Mouse (Mus musculus): ENCODE results near the gene Ldb3. TPM values are rescaled to one million over a fixed set of nuclear protein-coding genes. Genes with fewer than 3 reads are reported as not detected.

Gene Ldb3
- polyA plus RNA-seq, 1 experiment from 2014 or later, result 0.79 TPM

DNA sequence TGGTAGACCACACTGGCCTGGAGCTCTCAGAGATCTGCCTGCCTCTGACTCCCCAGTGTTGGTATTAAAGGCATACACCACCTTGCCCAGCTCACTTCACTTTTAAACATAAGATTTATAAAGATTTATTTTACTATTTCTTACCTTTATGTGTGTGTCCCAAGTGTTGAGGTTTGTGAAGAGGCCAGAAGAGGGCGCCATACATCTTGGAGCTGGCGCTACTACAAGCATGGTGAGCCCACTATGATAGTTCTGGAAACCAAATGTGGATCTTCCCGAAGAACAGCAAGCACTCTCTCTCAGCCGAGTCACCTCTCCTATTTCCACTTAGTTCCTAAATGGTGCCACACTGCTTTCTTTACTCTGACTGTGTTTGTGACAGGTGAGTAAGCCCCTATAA, 23.7 kb upstream of the Ldb3 start:
- Histone ChIP-seq H3K4me2 (no peak overlapping the region), H3K9me3 (ENCODE audit: low read depth, low read length) (no peaks in the 10 kb centered on the region), H3K4me1 (ENCODE audit: insufficient read depth) (0 out of 2 replicates have a peak, but pooled peaks cover 4% of the 10 kb centered on the region), H3K27ac (ENCODE audit: low read depth) (no peak overlapping the region), H3K4me3 (ENCODE audit: low read depth, low read length) (no peak overlapping the region), H3K27me3 (ENCODE audit: insufficient read depth, low read length) (peaks cover 18% of the 10 kb centered on the region; the same call in 1 of the 2 replicates), H3K9ac (no peak overlapping the region), H3K36me3 (ENCODE audit: insufficient read depth) (no peaks in the 10 kb centered on the region)
- TF ChIP-seq CTCF (IDR thresholded peaks at IDR 0.05; ENCODE audit: low read depth), result peak; percentile 43
- DNase-seq (peak; percentile 48), ATAC-seq (ENCODE audit: insufficient read depth) (no peak)
- WGBS, result 41% methylated on average over 4 of the region's 4 CpGs

DNA sequence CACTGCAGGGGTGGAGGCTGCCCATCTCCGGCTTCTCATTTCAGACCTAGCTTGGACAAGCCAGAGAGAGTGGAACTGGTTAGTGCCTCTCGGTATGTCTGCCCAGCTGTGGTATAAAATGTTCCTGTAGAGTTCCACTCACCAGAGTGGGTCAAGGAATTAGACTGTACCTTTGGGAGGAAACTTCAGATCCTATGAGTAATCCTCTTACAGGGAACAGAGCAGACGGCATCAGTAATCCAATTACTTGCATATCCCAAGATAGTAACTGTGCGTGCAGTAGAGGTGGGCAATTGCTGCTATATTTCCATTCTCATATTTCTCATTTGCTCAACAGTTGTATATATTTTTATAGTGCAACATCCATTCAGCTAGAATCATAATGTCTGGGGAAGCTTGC, 23.1 kb upstream of the Ldb3 start:
- Histone ChIP-seq H3K27ac (ENCODE audit: low read depth) (no peak overlapping the region), H3K9me3 (ENCODE audit: low read depth, low read length) (no peaks in the 10 kb centered on the region), H3K4me1 (ENCODE audit: insufficient read depth) (0 out of 2 replicates have a peak, but pooled peaks cover 4% of the 10 kb centered on the region), H3K4me3 (ENCODE audit: low read depth, low read length) (no peak overlapping the region), H3K9ac (no peak overlapping the region), H3K27me3 (ENCODE audit: insufficient read depth, low read length) (peaks cover 18% of the 10 kb centered on the region; the same call in 1 of the 2 replicates), H3K4me2 (no peak overlapping the region), H3K36me3 (ENCODE audit: insufficient read depth) (no peaks in the 10 kb centered on the region)
- no peak for TF ChIP-seq CTCF (IDR thresholded peaks at IDR 0.05; ENCODE audit: low read depth)
- WGBS, result 91% methylated on average over 4 of the region's 4 CpGs
- DNase-seq (no peak), ATAC-seq (ENCODE audit: insufficient read depth) (no peak)

DNA sequence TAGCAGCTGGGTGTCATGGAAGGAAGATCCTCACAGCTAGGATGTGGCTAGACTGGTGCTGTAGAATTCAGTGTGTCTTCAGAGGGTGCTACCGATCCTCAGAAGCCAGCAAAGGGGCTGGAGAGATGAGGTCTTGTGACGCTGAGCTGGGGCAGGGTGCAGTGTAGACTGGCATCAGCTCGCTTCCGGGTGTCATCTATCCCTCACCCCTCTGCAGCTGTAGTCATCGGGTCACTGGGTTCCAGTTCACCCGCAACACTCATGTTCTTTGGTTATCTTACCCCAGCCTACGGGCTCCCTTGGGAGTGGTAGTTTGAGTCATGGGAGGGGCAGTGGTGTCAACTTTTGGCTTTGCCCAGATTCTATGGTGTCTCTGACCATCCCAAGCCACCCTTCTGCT, 13.4 kb upstream of the Ldb3 start:
- 87% methylated on average over 7 of the region's 7 CpGs for WGBS
- Histone ChIP-seq H3K9me3 (ENCODE audit: low read depth, low read length) (no peaks in the 10 kb centered on the region), H3K36me3 (ENCODE audit: insufficient read depth) (no peaks in the 10 kb centered on the region), H3K4me2 (no peak overlapping the region), H3K27me3 (ENCODE audit: insufficient read depth, low read length) (no peaks in the 10 kb centered on the region), H3K4me3 (ENCODE audit: low read depth, low read length) (no peak overlapping the region), H3K9ac (no peak overlapping the region), H3K4me1 (ENCODE audit: insufficient read depth) (no peaks in the 10 kb centered on the region), H3K27ac (ENCODE audit: low read depth) (no peak overlapping the region)
- DNase-seq, result no peak
- ATAC-seq (ENCODE audit: insufficient read depth), result no peak
- TF ChIP-seq CTCF (IDR thresholded peaks at IDR 0.05; ENCODE audit: low read depth), result no peak

DNA sequence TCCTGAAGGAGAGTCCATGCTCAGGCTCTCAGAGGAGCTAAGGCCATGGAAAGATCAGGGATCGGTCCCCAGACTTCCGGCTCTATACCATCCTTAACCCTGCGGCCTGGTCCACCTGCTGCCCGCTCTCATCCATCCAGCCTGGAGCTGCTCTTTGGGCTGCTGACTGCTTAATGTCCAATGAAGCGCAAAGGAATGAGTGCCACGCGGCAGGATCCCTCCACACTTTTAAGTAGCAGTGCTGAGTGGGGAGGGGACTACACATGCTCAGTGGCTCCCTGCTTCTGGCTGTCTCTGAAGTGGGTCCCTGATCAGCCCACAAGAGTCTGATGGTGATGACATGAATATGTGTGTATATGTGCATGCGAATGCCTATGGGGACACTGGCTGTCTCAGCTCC, 11.5 kb upstream of the Ldb3 start, which contains the start of gene Opn4:
Gene Opn4 (minus strand): TSS at position 202 of the 400 bp plus-strand sequence.
- Histone ChIP-seq H3K9me3 (ENCODE audit: low read depth, low read length) (no peaks in the 10 kb centered on the region), H3K27me3 (ENCODE audit: insufficient read depth, low read length) (no peaks in the 10 kb centered on the region), H3K4me3 (ENCODE audit: low read depth, low read length) (no peak within 1 kb of the TSS), H3K36me3 (ENCODE audit: insufficient read depth) (no peaks in the 10 kb centered on the region), H3K9ac (no peak within 1 kb of the TSS), H3K4me1 (ENCODE audit: insufficient read depth) (no peaks in the 10 kb centered on the region), H3K27ac (ENCODE audit: low read depth) (no peak within 1 kb of the TSS), H3K4me2 (no peak within 1 kb of the TSS)
- ATAC-seq (ENCODE audit: insufficient read depth) (no peak), DNase-seq (no peak)
- TF ChIP-seq CTCF (IDR thresholded peaks at IDR 0.05; ENCODE audit: low read depth), result no peak
- WGBS, result 90% methylated on average over 8 of the region's 8 CpGs

DNA sequence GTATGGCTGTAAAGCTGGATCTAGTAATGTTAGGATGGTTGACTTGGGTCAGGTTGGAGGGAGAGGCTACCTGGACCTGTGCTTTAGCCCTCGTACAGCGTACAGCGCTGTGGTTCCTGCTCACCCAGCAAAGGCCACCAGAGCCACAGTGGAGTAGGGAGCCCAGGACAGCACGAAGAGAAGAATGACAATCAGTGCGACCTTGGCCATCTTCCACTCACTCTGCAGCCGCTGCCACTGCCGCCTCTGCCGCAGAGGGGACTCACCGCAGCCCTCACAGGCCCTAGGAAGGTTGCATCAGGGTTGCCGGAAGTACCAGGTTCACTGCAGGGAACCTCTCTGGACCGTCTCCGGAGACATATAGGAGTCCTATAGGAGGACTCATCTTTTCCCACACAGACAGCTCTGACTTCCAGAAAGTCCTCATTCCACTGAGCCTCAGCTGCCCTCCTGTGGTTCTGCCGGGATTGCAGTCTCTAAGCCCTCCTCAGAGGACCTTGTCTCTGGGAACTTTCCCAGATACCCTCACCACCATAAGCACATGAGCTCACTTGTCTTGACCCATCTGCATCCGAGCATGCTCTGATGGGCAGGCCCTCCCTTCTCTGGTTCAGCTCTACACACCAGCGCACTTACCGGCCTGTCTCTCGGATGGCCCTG, 7.2 kb upstream of the Ldb3 start:
- Histone ChIP-seq H3K4me3 (ENCODE audit: low read depth, low read length) (no peak overlapping the region), H3K9ac (no peak overlapping the region), H3K27ac (ENCODE audit: low read depth) (no peak overlapping the region), H3K4me1 (ENCODE audit: insufficient read depth) (no peaks in the 10 kb centered on the region), H3K4me2 (no peak overlapping the region), H3K27me3 (ENCODE audit: insufficient read depth, low read length) (no peaks in the 10 kb centered on the region), H3K9me3 (ENCODE audit: low read depth, low read length) (no peaks in the 10 kb centered on the region), H3K36me3 (ENCODE audit: insufficient read depth) (no peaks in the 10 kb centered on the region)
- no peak for DNase-seq
- peak; percentile 25 for TF ChIP-seq CTCF (IDR thresholded peaks at IDR 0.05; ENCODE audit: low read depth)
- WGBS, result 76% methylated on average over 17 of the region's 17 CpGs
- ATAC-seq (ENCODE audit: insufficient read depth), result no peak

DNA sequence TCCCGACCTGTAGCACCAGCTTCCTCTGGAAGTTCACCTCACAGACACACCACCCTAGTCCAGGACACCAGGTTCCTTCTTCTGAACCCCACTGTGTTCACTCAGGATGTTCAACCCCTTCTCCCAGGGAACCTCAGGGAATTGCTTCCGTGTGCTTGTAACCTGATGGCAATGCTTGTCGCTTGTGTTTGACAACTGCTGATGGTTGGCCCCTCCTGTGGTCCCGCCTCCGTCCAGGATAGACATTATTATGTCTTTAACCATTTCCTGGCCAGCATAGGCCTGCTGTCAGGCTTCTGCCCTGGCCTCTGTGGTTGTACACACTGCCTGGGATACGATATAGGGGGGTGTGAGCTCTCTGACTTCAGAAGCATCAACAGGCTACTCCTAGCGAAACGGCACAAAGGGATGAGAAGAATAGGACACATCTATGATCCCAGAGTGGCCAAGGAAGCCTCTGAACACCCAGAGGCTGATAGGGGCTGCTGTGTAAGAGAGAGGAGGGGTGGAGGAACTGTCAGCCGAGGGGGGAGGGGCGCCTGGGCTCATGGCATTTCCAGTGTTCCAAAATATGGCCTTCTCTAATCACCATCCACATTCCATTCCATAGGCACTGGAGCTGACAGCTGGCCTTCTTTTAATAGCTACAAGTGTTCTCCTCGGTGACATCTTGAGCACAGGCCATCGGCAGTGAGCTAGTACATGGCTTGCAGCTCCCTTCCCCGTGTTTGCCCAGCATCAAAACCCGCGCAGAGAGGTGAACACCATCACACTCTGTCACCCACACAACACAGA, 3.5 kb upstream of the Ldb3 start:
- H3K27ac ChIP-seq (ENCODE audit: low read depth), result no peak overlapping the region
- no peaks in the 10 kb centered on the region for H3K27me3 ChIP-seq (ENCODE audit: insufficient read depth, low read length)
- H3K4me1 ChIP-seq (ENCODE audit: insufficient read depth), result no peaks in the 10 kb centered on the region
- TF ChIP-seq CTCF (IDR thresholded peaks at IDR 0.05; ENCODE audit: low read depth), result no peak
- no peak overlapping the region for H3K4me3 ChIP-seq (ENCODE audit: low read depth, low read length)
- peak; percentile 42 for DNase-seq
- WGBS, result 39% methylated on average over 15 of the region's 15 CpGs
- H3K9me3 ChIP-seq (ENCODE audit: low read depth, low read length), result no peaks in the 10 kb centered on the region
- no peak overlapping the region for H3K9ac ChIP-seq
- 0 out of 2 replicates have a peak, but pooled peaks have one; percentile 12 for ATAC-seq (ENCODE audit: insufficient read depth)
- no peak overlapping the region for H3K4me2 ChIP-seq
- H3K36me3 ChIP-seq (ENCODE audit: insufficient read depth), result no peaks in the 10 kb centered on the region
